Mouse (Mus musculus): ENCODE measurements around the gene Tmem243. TPM values are rescaled to one million over a fixed set of nuclear protein-coding genes. Genes with fewer than 3 reads are reported as not detected.

Gene Tmem243
- polyA plus RNA-seq, 1 experiment from 2014 or later: 5.3 TPM

- H3K4me1 ChIP-seq (ENCODE audit: control insufficient read depth, insufficient read depth, low read length): no peaks in the 10 kb centered on the region
- H3K36me3 ChIP-seq (ENCODE audit: control insufficient read depth, insufficient read depth, low read length): peaks cover 13% of the 10 kb centered on the region; the same call in 1 of the 2 replicates
- no peak for ATAC-seq
- H3K27ac ChIP-seq (ENCODE audit: low read length): no peak overlapping the region
- 78% methylated on average over 2 of the region's 2 CpGs for WGBS
- H3K4me3 ChIP-seq (ENCODE audit: low read length): no peak overlapping the region
- no peak overlapping the region for H3K9ac ChIP-seq (ENCODE audit: low read depth, low read length)
- no peaks in the 10 kb centered on the region for H3K27me3 ChIP-seq (replicated peaks; ENCODE audit: control insufficient read depth, insufficient read depth, low read length)
- no peaks in the 10 kb centered on the region for H3K9me3 ChIP-seq (ENCODE audit: control insufficient read depth, low read length)
- no peak overlapping the region for H3K4me2 ChIP-seq (ENCODE audit: low read depth, low read length)
Observed at GRCm38 (mm10) chr5:9124134-9124533, 23.7 kb downstream of the Tmem243 start.

- WGBS: 87% methylated on average over 12 of the region's 12 CpGs
Observed at GRCm38 (mm10) chr5:9128566-9128965, 28.1 kb downstream of the Tmem243 start.

GRCm38 (mm10) chr5:9131786-9132185 lies 31.3 kb downstream of the Tmem243 start:
- Histone ChIP-seq H3K4me1 (ENCODE audit: control insufficient read depth, insufficient read depth, low read length) (no peaks in the 10 kb centered on the region), H3K4me3 (ENCODE audit: low read length) (no peak overlapping the region), H3K36me3 (ENCODE audit: control insufficient read depth, insufficient read depth, low read length) (peaks cover 9% of the 10 kb centered on the region; the same call in 1 of the 2 replicates), H3K9ac (ENCODE audit: low read depth, low read length) (no peak overlapping the region), H3K9me3 (ENCODE audit: control insufficient read depth, low read length) (no peaks in the 10 kb centered on the region), H3K27me3 (replicated peaks; ENCODE audit: control insufficient read depth, insufficient read depth, low read length) (no peaks in the 10 kb centered on the region), H3K4me2 (ENCODE audit: low read depth, low read length) (no peak overlapping the region), H3K27ac (ENCODE audit: low read length) (no peak overlapping the region)
- no peak for ATAC-seq
- 89% methylated on average over 7 of the region's 7 CpGs for WGBS

More at GRCm38 (mm10) chr5:9128566-9128965, 28.1 kb downstream of the Tmem243 start:
- Histone ChIP-seq H3K27ac (ENCODE audit: low read length) (no peak overlapping the region), H3K9me3 (ENCODE audit: control insufficient read depth, low read length) (no peaks in the 10 kb centered on the region), H3K4me2 (ENCODE audit: low read depth, low read length) (no peak overlapping the region), H3K4me1 (ENCODE audit: control insufficient read depth, insufficient read depth, low read length) (no peaks in the 10 kb centered on the region), H3K9ac (ENCODE audit: low read depth, low read length) (no peak overlapping the region), H3K36me3 (ENCODE audit: control insufficient read depth, insufficient read depth, low read length) (peaks cover 9% of the 10 kb centered on the region; the same call in 1 of the 2 replicates), H3K4me3 (ENCODE audit: low read length) (no peak overlapping the region), H3K27me3 (replicated peaks; ENCODE audit: control insufficient read depth, insufficient read depth, low read length) (no peaks in the 10 kb centered on the region)
- ATAC-seq: 0 out of 2 replicates have a peak, but pooled peaks have one; percentile 28

DNA sequence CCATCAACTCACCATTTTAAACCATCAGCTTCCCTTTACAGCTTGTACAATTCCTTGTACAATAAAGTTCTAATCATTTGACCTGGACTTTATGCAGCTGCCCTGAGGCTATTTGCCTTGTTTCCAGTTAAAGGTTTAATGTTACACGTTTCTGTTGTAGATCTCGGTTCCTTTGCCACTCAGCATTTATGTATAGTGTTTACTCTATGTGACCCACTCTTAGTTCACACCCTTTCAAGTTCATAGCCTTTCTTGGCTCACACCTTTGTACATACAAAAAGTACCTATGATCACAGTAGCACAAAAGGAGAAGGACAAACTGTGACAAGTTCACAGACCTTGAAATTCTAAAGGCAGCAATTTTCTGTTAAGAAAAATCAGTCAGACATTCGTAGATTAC lies 35.1 kb downstream of the Tmem243 start:
- Histone ChIP-seq H3K36me3 (ENCODE audit: control insufficient read depth, insufficient read depth, low read length) (peaks cover 3% of the 10 kb centered on the region; the same call in 1 of the 2 replicates), H3K9ac (ENCODE audit: low read depth, low read length) (no peak overlapping the region), H3K4me3 (ENCODE audit: low read length) (no peak overlapping the region), H3K9me3 (ENCODE audit: control insufficient read depth, low read length) (no peaks in the 10 kb centered on the region), H3K4me2 (ENCODE audit: low read depth, low read length) (no peak overlapping the region), H3K4me1 (ENCODE audit: control insufficient read depth, insufficient read depth, low read length) (no peaks in the 10 kb centered on the region), H3K27ac (ENCODE audit: low read length) (no peak overlapping the region), H3K27me3 (replicated peaks; ENCODE audit: control insufficient read depth, insufficient read depth, low read length) (no peaks in the 10 kb centered on the region)
- no peak for ATAC-seq
- WGBS: 83% methylated on average over 3 of the region's 3 CpGs

DNA sequence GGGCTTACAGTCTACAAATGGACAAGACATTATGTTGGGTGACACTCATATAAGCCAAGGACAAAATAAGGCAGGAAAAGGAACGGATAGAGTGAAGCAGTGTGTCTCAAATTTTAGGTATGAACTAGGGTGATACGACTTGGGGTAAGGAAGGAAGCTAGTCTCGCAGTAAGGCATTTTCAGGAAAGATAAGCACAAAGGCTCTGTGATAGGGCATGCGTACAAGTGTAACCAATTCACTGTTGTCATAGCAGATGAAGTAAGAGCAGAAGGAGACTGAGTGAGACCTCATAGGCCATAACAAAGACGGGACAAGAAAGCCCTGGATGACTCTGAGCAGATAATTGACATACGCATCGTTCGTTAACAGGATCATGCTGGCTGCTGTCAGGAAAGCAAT lies 40.3 kb downstream of the Tmem243 start:
- H3K4me2 ChIP-seq (ENCODE audit: low read depth, low read length): no peak overlapping the region
- H3K9me3 ChIP-seq (ENCODE audit: control insufficient read depth, low read length): no peaks in the 10 kb centered on the region
- peaks cover 3% of the 10 kb centered on the region; the same call in 1 of the 2 replicates for H3K36me3 ChIP-seq (ENCODE audit: control insufficient read depth, insufficient read depth, low read length)
- WGBS: 94% methylated on average over 8 of the region's 8 CpGs
- no peaks in the 10 kb centered on the region for H3K4me1 ChIP-seq (ENCODE audit: control insufficient read depth, insufficient read depth, low read length)
- no peak overlapping the region for H3K4me3 ChIP-seq (ENCODE audit: low read length)
- no peak overlapping the region for H3K9ac ChIP-seq (ENCODE audit: low read depth, low read length)
- no peak for ATAC-seq
- H3K27me3 ChIP-seq (replicated peaks; ENCODE audit: control insufficient read depth, insufficient read depth, low read length): no peaks in the 10 kb centered on the region
- no peak overlapping the region for H3K27ac ChIP-seq (ENCODE audit: low read length)

- Histone ChIP-seq H3K36me3 (ENCODE audit: control insufficient read depth, insufficient read depth, low read length) (0 out of 2 replicates have a peak, but pooled peaks cover 7% of the 10 kb centered on the region), H3K27ac (ENCODE audit: low read length) (no peak overlapping the region), H3K4me1 (ENCODE audit: control insufficient read depth, insufficient read depth, low read length) (no peaks in the 10 kb centered on the region), H3K4me2 (ENCODE audit: low read depth, low read length) (no peak overlapping the region), H3K4me3 (ENCODE audit: low read length) (no peak overlapping the region), H3K9ac (ENCODE audit: low read depth, low read length) (no peak overlapping the region), H3K27me3 (replicated peaks; ENCODE audit: control insufficient read depth, insufficient read depth, low read length) (no peaks in the 10 kb centered on the region), H3K9me3 (ENCODE audit: control insufficient read depth, low read length) (no peaks in the 10 kb centered on the region)
- 83% methylated on average over 6 of the region's 6 CpGs for WGBS
- ATAC-seq: peak; percentile 36; the same call in 1 of the 2 replicates
Observed at GRCm38 (mm10) chr5:9142376-9142775, 41.9 kb downstream of the Tmem243 start.

DNA sequence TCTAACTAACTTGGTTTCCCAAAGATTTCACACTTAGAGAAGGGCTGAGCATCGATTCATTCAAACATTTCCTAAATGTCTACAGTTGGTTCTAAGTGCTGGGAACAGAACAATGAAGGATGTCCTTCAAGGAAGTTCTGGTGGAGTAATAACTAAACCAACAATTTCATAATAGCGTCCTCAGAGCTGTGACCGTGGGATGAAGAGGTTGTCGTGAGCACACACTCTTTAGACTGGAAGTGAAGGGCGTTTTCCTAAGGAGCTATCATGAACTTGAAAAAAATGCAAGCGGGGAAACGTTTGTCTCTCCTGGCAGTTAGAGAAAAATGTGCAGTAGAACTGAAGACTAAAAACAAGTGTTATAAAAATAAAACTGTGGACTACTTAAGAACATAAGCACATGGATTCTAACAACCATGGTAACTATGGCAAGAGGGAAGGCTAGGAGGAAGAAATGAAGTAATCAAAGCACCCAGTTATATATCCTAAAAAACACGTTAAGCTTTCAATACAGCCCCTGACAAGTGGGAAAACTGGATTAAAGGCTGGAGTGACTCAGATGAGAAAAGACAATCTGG lies 48.9 kb downstream of the Tmem243 start:
- Histone ChIP-seq H3K4me3 (ENCODE audit: low read length) (no peak overlapping the region), H3K4me1 (ENCODE audit: control insufficient read depth, insufficient read depth, low read length) (no peaks in the 10 kb centered on the region), H3K36me3 (ENCODE audit: control insufficient read depth, insufficient read depth, low read length) (peaks cover 10% of the 10 kb centered on the region; the same call in 1 of the 2 replicates), H3K27me3 (replicated peaks; ENCODE audit: control insufficient read depth, insufficient read depth, low read length) (no peaks in the 10 kb centered on the region), H3K4me2 (ENCODE audit: low read depth, low read length) (no peak overlapping the region), H3K9ac (ENCODE audit: low read depth, low read length) (no peak overlapping the region), H3K27ac (ENCODE audit: low read length) (no peak overlapping the region), H3K9me3 (ENCODE audit: control insufficient read depth, low read length) (no peaks in the 10 kb centered on the region)
- no peak for ATAC-seq
- 86% methylated on average over 8 of the region's 8 CpGs for WGBS

DNA sequence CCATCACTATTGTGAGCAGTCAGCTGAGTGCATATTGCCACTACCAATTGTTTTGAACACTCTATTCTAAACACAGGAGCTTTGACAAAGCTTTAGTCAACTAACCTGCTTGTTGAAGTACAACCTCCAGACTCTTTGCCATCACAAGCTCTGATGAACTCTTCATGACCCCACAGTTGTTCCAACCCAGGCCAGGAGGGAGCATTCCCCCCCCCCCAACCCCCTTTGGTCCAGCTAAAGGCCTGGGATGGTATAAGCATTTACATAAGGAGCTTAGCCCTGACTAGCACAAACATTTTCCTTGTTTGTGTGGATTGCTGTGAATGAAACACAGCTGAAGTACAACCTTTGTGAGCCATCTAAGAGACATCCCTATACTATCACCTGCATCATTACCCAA lies 56.3 kb downstream of the Tmem243 start:
- Histone ChIP-seq H3K9me3 (ENCODE audit: control insufficient read depth, low read length) (no peaks in the 10 kb centered on the region), H3K9ac (ENCODE audit: low read depth, low read length) (no peak overlapping the region), H3K4me3 (ENCODE audit: low read length) (no peak overlapping the region), H3K36me3 (ENCODE audit: control insufficient read depth, insufficient read depth, low read length) (no peaks in the 10 kb centered on the region; the same call in 1 of the 2 replicates), H3K27ac (ENCODE audit: low read length) (no peak overlapping the region), H3K27me3 (replicated peaks; ENCODE audit: control insufficient read depth, insufficient read depth, low read length) (no peaks in the 10 kb centered on the region), H3K4me2 (ENCODE audit: low read depth, low read length) (no peak overlapping the region), H3K4me1 (ENCODE audit: control insufficient read depth, insufficient read depth, low read length) (peaks cover 7% of the 10 kb centered on the region; the same call in 1 of the 2 replicates)
- ATAC-seq: no peak

GRCm38 (mm10) chr5:9157336-9157735 lies 56.9 kb downstream of the Tmem243 start:
- Histone ChIP-seq H3K9me3 (ENCODE audit: control insufficient read depth, low read length) (no peaks in the 10 kb centered on the region), H3K4me2 (ENCODE audit: low read depth, low read length) (no peak overlapping the region), H3K27me3 (replicated peaks; ENCODE audit: control insufficient read depth, insufficient read depth, low read length) (no peaks in the 10 kb centered on the region), H3K4me3 (ENCODE audit: low read length) (no peak overlapping the region), H3K27ac (ENCODE audit: low read length) (no peak overlapping the region), H3K36me3 (ENCODE audit: control insufficient read depth, insufficient read depth, low read length) (no peaks in the 10 kb centered on the region; the same call in 1 of the 2 replicates), H3K9ac (ENCODE audit: low read depth, low read length) (no peak overlapping the region), H3K4me1 (ENCODE audit: control insufficient read depth, insufficient read depth, low read length) (peaks cover 10% of the 10 kb centered on the region)
- ATAC-seq: no peak
- 60% methylated on average over 1 of the region's 1 CpGs for WGBS
